Mouse (Mus musculus): ENCODE data around the gene Spata5. TPM values are rescaled to one million over a fixed set of nuclear protein-coding genes. Genes with fewer than 3 reads are reported as not detected.
"Not testable (repeated sequence)": the region's sequence is repeated elsewhere in the genome, so short reads cannot be mapped to it uniquely, and the experiment has no call there.

Spata5 gene
- polyA plus RNA-seq, 1 experiment from 2014 or later: 33.3 TPM

- no peaks in the 10 kb centered on the region for H3K9me3 ChIP-seq (replicated peaks)
- no peak for ATAC-seq
- no peaks in the 10 kb centered on the region for H3K27me3 ChIP-seq
- peaks cover 7% of the 10 kb centered on the region for H3K36me3 ChIP-seq (ENCODE audit: poor library complexity, severe bottlenecking)
- no peaks in the 10 kb centered on the region for H3K4me1 ChIP-seq
- no peak overlapping the region for H3K4me3 ChIP-seq
- no peak overlapping the region for H3K9ac ChIP-seq
- H3K27ac ChIP-seq: no peak overlapping the region
- H3K4me2 ChIP-seq: no peak overlapping the region
Measured at GRCm38 (mm10) chr3:37532079-37532478, 112.4 kb downstream of the Spata5 start.

- WGBS: 95% methylated on average over 2 of the region's 2 CpGs
- H3K9ac ChIP-seq; H3K4me2 ChIP-seq; H3K9me3 ChIP-seq (replicated peaks); H3K4me1 ChIP-seq; H3K36me3 ChIP-seq (ENCODE audit: poor library complexity, severe bottlenecking); H3K27ac ChIP-seq; H3K27me3 ChIP-seq; H3K4me3 ChIP-seq; ATAC-seq: not testable (repeated sequence)
Measured at GRCm38 (mm10) chr3:37540701-37541100, 121.0 kb downstream of the Spata5 start.

- H3K4me1 ChIP-seq: no peaks in the 10 kb centered on the region
- no peak for ATAC-seq
- H3K36me3 ChIP-seq (ENCODE audit: poor library complexity, severe bottlenecking): no peaks in the 10 kb centered on the region
- WGBS: 85% methylated on average over 4 of the region's 4 CpGs
- no peaks in the 10 kb centered on the region for H3K27me3 ChIP-seq
- no peaks in the 10 kb centered on the region for H3K9me3 ChIP-seq (replicated peaks)
- no peak overlapping the region for H3K27ac ChIP-seq
- no peak overlapping the region for H3K9ac ChIP-seq
- H3K4me3 ChIP-seq: no peak overlapping the region
- H3K4me2 ChIP-seq: no peak overlapping the region
Measured at GRCm38 (mm10) chr3:37546351-37546750, 126.7 kb downstream of the Spata5 start.

- no peak overlapping the region for H3K27ac ChIP-seq
Measured at GRCm38 (mm10) chr3:37550190-37550589, 130.5 kb downstream of the Spata5 start.

GRCm38 (mm10) chr3:37550594-37550993 is 130.9 kb downstream of the Spata5 start:
- ATAC-seq: no peak
- no peak overlapping the region for H3K4me2 ChIP-seq
- H3K4me1 ChIP-seq: no peaks in the 10 kb centered on the region
- no peaks in the 10 kb centered on the region for H3K36me3 ChIP-seq (ENCODE audit: poor library complexity, severe bottlenecking)
- no peaks in the 10 kb centered on the region for H3K9me3 ChIP-seq (replicated peaks)
- H3K27me3 ChIP-seq: no peaks in the 10 kb centered on the region
- WGBS: 49% methylated on average over 1 of the region's 1 CpGs
- no peak overlapping the region for H3K4me3 ChIP-seq
- no peak overlapping the region for H3K9ac ChIP-seq
- H3K27ac ChIP-seq: no peak overlapping the region

More at GRCm38 (mm10) chr3:37550190-37550589, 130.5 kb downstream of the Spata5 start:
- H3K4me1 ChIP-seq: no peaks in the 10 kb centered on the region
- no peaks in the 10 kb centered on the region for H3K27me3 ChIP-seq
- no peak overlapping the region for H3K4me2 ChIP-seq
- no peaks in the 10 kb centered on the region for H3K36me3 ChIP-seq (ENCODE audit: poor library complexity, severe bottlenecking)
- H3K4me3 ChIP-seq: no peak overlapping the region
- no peaks in the 10 kb centered on the region for H3K9me3 ChIP-seq (replicated peaks)
- WGBS: 83% methylated on average over 3 of the region's 3 CpGs
- ATAC-seq: no peak
- no peak overlapping the region for H3K9ac ChIP-seq

- WGBS: 74% methylated on average over 1 of the region's 1 CpGs
- no peak overlapping the region for H3K9ac ChIP-seq
- ATAC-seq: no peak
Measured at GRCm38 (mm10) chr3:37551486-37551885, 131.8 kb downstream of the Spata5 start.

GRCm38 (mm10) chr3:37552244-37552643 is 132.5 kb downstream of the Spata5 start:
- Histone ChIP-seq H3K27ac (no peak overlapping the region), H3K9ac (no peak overlapping the region), H3K4me2 (no peak overlapping the region), H3K4me3 (no peak overlapping the region), H3K4me1 (no peaks in the 10 kb centered on the region), H3K27me3 (no peaks in the 10 kb centered on the region), H3K9me3 (replicated peaks) (no peaks in the 10 kb centered on the region), H3K36me3 (ENCODE audit: poor library complexity, severe bottlenecking) (no peaks in the 10 kb centered on the region)
- no peak for ATAC-seq
- 78% methylated on average over 3 of the region's 3 CpGs for WGBS

More at GRCm38 (mm10) chr3:37551486-37551885, 131.8 kb downstream of the Spata5 start:
- Histone ChIP-seq H3K4me3 (no peak overlapping the region), H3K4me2 (no peak overlapping the region), H3K4me1 (no peaks in the 10 kb centered on the region), H3K36me3 (ENCODE audit: poor library complexity, severe bottlenecking) (no peaks in the 10 kb centered on the region), H3K27ac (no peak overlapping the region), H3K27me3 (no peaks in the 10 kb centered on the region), H3K9me3 (replicated peaks) (no peaks in the 10 kb centered on the region)

GRCm38 (mm10) chr3:37553371-37554033 is 133.8 kb downstream of the Spata5 start:
- H3K36me3 ChIP-seq (ENCODE audit: poor library complexity, severe bottlenecking): no peaks in the 10 kb centered on the region
- no peak overlapping the region for H3K9ac ChIP-seq
- 96% methylated on average over 1 of the region's 1 CpGs for WGBS
- no peaks in the 10 kb centered on the region for H3K27me3 ChIP-seq
- no peak for ATAC-seq
- H3K4me1 ChIP-seq: no peaks in the 10 kb centered on the region
- H3K4me2 ChIP-seq: no peak overlapping the region
- no peak overlapping the region for H3K27ac ChIP-seq
- H3K4me3 ChIP-seq: no peak overlapping the region
- H3K9me3 ChIP-seq (replicated peaks): no peaks in the 10 kb centered on the region

GRCm38 (mm10) chr3:37556412-37557113 is 136.9 kb downstream of the Spata5 start:
- ATAC-seq: no peak
- WGBS: 81% methylated on average over 7 of the region's 7 CpGs
- H3K27me3 ChIP-seq: no peaks in the 10 kb centered on the region

GRCm38 (mm10) chr3:37557741-37558479 is 138.2 kb downstream of the Spata5 start:
- H3K27ac ChIP-seq: no peak overlapping the region
- H3K4me2 ChIP-seq: no peak overlapping the region
- no peak overlapping the region for H3K4me3 ChIP-seq
- H3K36me3 ChIP-seq (ENCODE audit: poor library complexity, severe bottlenecking): no peaks in the 10 kb centered on the region
- WGBS: 88% methylated on average over 4 of the region's 4 CpGs
- H3K4me1 ChIP-seq: peaks cover 5% of the 10 kb centered on the region
- no peaks in the 10 kb centered on the region for H3K27me3 ChIP-seq
- no peak for ATAC-seq
- H3K9me3 ChIP-seq (replicated peaks): no peaks in the 10 kb centered on the region
- H3K9ac ChIP-seq: no peak overlapping the region

More at GRCm38 (mm10) chr3:37556412-37557113, 136.9 kb downstream of the Spata5 start:
- Histone ChIP-seq H3K9ac (no peak overlapping the region), H3K4me3 (no peak overlapping the region), H3K36me3 (ENCODE audit: poor library complexity, severe bottlenecking) (no peaks in the 10 kb centered on the region), H3K4me2 (no peak overlapping the region), H3K27ac (no peak overlapping the region), H3K9me3 (replicated peaks) (no peaks in the 10 kb centered on the region), H3K4me1 (peaks cover 5% of the 10 kb centered on the region)

GRCm38 (mm10) chr3:37559339-37559738 is 139.6 kb downstream of the Spata5 start:
- no peaks in the 10 kb centered on the region for H3K9me3 ChIP-seq (replicated peaks)
- no peaks in the 10 kb centered on the region for H3K27me3 ChIP-seq
- no peaks in the 10 kb centered on the region for H3K36me3 ChIP-seq (ENCODE audit: poor library complexity, severe bottlenecking)
- H3K9ac ChIP-seq: no peak overlapping the region
- peaks cover 5% of the 10 kb centered on the region for H3K4me1 ChIP-seq
- no peak overlapping the region for H3K27ac ChIP-seq
- no peak overlapping the region for H3K4me2 ChIP-seq
- H3K4me3 ChIP-seq: no peak overlapping the region
- WGBS: 78% methylated on average over 2 of the region's 2 CpGs
- ATAC-seq: no peak

GRCm38 (mm10) chr3:37561466-37561865 is 141.8 kb downstream of the Spata5 start:
- no peak overlapping the region for H3K9ac ChIP-seq
- no peaks in the 10 kb centered on the region for H3K27me3 ChIP-seq
- H3K4me3 ChIP-seq: no peak overlapping the region
- H3K4me2 ChIP-seq: no peak overlapping the region
- no peaks in the 10 kb centered on the region for H3K9me3 ChIP-seq (replicated peaks)
- ATAC-seq: no peak
- no peaks in the 10 kb centered on the region for H3K36me3 ChIP-seq (ENCODE audit: poor library complexity, severe bottlenecking)
- no peak overlapping the region for H3K27ac ChIP-seq
- 86% methylated on average over 3 of the region's 3 CpGs for WGBS
- peaks cover 5% of the 10 kb centered on the region for H3K4me1 ChIP-seq
